Mouse (Mus musculus): ENCODE measurements around the gene Mrpl18.

DNA sequence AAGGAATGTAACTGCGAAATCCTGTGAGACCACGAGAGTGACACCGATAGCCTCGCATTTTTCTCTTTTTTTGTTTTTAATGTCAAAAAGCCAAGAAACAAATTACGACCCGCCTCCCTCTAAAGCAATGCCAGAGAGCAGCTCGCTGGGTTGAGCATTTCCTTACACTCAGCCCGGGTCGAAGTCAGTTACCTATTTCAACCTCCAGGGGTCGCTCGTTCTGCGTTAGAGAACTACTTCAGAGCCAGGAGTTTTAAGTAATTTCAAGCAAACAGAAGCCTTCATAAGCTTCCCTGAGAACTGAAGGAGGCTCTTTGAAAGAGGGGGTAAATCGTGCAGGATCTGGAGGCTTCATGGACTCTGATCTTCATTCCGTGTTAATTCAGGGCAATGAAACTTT is 36.0 kb downstream of the Mrpl18 start:
- TF ChIP-seq CTCF (IDR thresholded peaks at IDR 0.05; ENCODE audit: low read depth, low read length) (peak; percentile 73), POLR2A (IDR thresholded peaks at IDR 0.05; ENCODE audit: extremely low read depth, insufficient read depth, low read length) (no peak)
